Mouse (Mus musculus) adrenal gland, adult 10 weeks (tissue): Measurements from ENCODE around the gene Snrpa. TPM values are rescaled to one million over a fixed set of nuclear protein-coding genes. Genes with fewer than 3 reads are reported as not detected.

Source experiments
- polyA plus RNA-seq: library from polyadenylated mRNA; stranded (reverse); fragments of 350-450 nt; fragmentation: Illumina TruSeq; extraction: RNeasy Lipid Tissue Mini Kit (QIAGEN cat#74804); gene quantifications from one replicate; pipeline ENCODE4 v1.2.3, GENCODE M21; 2014; ENCODE audit warnings: low read depth, low replicate concordance

Gene Snrpa
- 7.7 TPM for polyA plus RNA-seq

DNA sequence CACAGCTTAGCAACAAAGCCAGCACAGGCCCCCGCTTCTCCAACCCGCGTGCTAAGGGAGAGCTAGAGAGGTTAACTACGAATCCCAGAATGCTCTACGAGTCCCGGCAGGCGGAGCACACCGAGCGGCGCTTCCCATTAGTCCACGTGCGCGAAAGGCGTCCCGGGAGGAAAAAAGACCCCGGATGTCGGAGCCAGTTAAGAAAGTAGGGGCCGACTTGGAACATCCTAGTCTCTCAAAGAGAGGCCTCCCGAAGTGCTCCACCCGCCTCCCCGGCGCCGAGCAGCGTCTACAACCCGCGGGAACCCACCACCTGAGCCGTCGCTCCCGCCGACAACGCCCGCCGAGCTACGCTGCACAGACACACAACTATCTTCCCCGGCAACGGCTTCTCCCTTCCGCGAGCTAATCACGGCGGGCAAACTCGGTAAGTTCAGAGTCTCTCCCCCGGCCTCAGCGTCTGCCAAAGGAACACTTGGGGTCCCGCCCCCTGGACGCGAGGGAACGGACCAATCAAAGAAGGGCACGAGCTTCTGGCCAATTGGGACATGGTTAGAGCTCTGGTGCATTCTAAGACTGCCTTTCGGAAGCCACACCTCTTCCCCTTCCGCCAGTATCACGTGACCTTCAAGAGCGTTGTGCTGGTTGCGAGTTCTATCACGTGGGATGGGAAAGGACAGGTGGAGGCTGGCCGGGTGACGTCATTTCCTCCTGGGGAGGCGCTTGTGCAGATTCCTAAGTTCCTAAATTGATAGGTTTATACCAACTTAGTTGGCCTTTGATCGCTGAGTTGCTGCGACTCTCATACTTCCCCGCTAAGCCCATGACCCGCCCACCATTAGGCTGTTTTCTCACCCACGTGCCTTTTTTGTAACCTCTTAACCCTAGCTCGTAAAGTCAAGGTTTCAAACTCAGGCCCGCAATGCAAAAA lies at the start of gene Snrpa, which contains the start of gene BC024978:
TSS of gene Snrpa (minus strand) at position 591 of the 931 bp plus-strand sequence.
TSS of gene BC024978 (plus strand) at position 101 of the 931 bp plus-strand sequence.

DNA sequence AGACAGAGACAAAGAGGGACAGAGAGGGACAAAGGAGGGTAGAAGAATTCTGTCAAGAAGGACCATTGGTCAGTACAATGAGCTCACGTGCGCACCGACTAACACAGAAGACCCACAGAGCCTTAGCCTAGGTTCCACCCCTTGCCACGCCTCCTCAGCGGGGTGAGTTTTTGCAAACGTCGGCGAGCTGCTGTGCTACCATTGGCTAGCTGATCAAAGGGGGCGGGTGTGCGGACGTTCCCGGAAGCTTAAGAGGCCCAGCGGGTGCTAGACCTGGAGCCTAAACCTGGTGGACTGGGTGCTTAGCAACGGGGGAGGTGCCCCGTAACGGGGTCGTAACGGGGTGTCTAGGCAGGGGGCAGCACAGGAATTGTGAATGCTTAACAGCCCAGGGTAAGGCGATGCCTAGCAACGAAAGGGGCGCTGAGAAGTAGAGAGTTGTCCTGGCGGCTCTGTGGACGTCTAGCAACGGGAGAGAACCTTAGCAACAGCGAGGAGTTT lies 36.8 kb upstream of the Snrpa start, which contains the start of gene Coq8b:
TSS of gene Coq8b (plus strand) at position 243 of the 501 bp plus-strand sequence.

DNA sequence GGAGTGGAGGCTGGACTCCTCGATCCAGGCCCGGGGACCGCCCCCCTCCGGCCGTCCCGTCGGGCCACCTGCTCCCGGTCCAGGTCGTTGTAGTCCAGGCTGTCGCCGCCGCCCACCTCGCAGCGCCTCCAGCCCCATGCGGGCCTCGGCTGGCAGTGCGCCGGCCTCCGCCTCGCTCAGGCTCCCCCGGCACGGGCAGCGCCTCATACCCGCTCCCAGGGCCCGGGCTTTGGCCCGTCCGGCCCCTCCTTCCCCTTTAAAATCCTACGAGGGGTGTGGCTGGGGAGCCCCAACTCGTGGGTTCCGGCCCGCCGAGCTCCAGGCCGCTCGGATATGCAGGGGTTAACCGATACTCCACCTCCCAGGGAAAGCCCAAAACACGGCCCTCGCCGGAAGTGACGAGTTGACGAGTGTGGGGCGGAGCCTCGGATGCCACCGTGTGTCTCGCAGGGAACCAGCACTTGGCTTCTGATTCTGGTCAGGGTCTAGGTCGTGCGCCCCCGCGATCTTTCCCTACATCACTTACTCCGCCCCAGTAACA lies 32.3 kb upstream of the Snrpa start, which contains the start of gene Itpkc:
TSS of gene Itpkc (minus strand) at position 381 of the 541 bp plus-strand sequence.

DNA sequence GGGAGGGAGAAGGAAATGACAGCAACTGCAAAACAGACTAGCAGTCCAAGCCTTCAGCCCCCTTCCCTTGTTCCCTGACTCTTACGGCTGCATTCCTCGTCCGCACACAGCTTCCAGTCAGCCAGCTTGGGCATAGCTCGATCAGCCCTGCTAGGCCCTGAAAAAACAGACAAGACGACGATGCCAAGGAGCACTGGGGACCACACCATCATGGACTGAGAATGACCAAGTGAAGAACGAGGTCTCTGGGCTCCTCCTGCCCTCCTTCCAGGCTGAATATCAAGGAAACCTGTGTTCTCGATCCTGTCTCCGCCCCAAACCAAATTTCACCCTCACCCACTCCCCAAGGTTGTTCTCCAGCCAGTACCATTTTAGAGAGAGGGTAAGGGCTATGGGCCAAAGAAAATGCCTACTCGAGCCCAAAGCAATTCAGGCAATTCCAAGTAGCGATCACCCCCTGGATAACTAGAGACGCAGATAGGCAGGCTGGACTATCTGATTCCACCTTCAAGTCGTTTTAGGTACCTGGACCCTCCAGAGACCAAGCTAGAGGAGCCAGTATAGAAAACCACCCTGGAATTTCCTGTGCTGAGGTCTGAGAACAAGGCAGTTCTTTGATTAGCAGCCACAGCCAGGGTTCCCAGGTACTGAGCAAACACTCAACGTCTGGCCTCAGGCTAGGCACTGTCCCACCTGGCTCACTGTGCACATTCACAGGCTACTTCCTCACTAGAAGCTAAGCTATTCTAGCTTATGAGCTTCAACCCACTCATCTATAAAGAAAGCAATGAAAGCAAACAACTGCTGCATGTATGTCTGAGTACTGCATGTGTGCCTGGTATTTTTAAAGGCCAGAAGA lies 15.0 kb downstream of the Snrpa start, which contains the start of the genes Gm21983 and Mia:
TSS of gene Gm21983 (minus strand) at position 250 of the 859 bp plus-strand sequence.
TSS of gene Mia (minus strand) at position 321 of the 859 bp plus-strand sequence.

DNA sequence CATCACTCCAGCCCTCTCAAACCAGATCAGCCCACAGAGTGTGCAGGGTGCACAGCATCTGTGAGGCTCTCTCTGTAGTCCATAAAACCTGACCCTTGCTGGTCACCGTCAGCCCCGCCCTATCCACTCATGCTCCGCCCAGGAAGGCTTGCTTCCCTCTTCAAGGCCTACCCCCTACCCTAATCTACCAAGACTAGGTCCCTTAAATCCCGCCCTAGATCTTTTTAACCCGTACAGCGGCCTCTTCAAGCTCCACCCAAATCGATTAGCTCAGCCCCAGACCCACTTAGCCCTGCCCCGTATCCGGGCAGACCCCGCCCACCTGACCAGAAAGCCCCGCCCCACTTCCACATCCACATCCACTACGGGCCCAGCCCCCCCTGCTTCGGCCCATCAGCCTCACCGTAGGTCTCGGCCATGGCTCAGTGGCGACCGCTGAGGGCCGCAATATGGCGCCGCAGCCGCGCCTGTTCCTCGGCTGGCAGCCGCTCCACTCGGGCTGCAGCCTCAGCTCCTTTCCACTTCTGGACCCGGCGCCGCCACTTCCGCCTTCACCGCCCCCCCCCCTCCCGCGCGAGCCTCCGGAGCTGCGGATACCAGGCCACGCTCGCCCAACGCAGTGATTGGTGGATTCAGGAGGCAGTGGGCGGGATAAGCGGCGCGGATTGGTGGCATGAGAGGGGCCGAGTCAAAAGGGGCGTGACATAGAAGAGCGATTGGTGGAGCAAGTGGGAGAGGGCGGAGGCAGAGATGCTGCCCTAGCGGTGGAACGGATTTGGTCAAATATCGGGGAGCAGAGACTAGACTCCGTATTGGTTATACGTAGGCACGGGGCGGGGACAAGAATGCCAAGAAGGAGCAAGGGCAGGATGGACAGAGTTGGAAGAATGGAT lies 17.5 kb downstream of the Snrpa start, which contains the start of gene Rab4b:
TSS of gene Rab4b (minus strand) at position 573 of the 893 bp plus-strand sequence.

DNA sequence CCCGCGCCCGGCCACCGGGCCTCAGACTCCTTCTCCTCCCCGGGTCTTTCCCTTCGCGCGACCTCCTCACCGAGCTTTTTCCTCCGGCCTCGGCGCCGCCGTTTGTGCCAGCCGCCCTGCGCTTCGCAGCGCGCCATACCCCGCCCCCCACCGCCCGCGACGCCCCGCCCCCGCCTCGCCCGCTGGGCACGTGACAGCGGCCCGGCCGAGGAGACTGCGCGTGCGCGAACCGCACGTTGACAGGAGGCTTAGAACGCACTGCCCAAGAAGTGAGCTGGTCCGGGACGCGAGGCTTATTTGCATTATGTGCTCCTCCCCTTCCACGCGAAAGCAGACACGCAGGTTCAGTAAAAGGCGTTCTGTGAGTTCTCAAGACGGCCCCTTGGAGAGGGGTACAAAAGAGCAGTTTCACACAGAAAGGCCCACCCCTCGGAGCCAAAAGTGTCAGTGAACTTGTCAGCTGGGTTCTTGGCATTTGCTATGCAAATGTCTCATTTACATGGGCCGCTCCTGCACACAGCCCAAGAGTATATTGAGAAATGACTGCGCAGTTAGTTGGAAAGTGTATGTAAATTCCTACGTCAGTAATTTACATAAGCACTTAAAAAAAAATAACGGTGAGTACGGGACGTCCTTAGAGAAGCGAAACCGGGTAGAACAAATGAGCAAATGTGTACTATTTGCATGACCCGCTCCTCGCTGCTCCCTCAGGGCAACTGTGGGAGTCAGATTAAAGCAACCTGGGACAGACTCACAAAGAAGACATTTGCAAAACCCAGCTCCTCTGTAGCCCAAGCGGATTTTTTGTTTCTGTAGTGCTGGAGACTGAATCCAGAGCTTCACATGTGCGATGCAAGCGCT lies 29.2 kb downstream of the Snrpa start, which contains the start of gene Egln2:
TSS of gene Egln2 (minus strand) at position 189 of the 861 bp plus-strand sequence.

DNA sequence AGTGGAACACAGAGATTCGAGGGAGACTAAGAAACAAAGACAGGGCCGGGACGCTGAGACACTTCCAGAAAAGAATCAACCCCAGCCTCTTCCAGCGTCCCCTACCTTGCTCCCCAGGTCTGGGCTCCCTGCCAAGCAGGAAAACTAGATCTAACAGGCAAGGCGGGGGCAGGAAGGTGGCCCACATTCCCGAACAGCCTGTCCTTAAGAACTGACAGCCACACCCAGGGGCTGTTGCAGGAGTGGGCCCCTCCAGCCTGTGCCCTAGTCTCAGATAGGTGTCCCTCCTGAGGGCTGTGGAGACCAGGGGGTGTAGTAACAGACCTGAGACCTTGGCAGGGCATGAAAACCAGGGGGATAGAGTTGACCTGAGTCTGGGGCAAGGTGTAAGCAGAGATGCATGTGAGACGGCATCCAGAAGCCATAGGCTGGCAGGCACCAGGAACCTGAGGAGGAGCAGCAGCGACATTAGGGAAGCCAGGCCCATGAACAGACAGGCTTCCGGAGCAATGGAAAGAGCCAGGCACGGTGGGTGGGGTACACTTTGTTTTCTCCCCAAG lies 42.8 kb downstream of the Snrpa start, which contains the start of gene Cyp2t4:
TSS of gene Cyp2t4 (plus strand) at position 510 of the 560 bp plus-strand sequence.

Other genes with a start within 250 kb of the Snrpa start
- gene Cyp2a12, start 167.2 kb downstream of the Snrpa start, polyA plus RNA-seq = not detected
- 70.2 TPM for gene Cyp2f2, start 76.4 kb downstream of the Snrpa start, polyA plus RNA-seq
- not detected for gene Cyp2t4, start 42.6 kb downstream of the Snrpa start, polyA plus RNA-seq
- gene Egln2, start 29.5 kb downstream of the Snrpa start, polyA plus RNA-seq = 6.1 TPM
- 2.9 TPM for gene Rab4b, start 17.4 kb downstream of the Snrpa start, polyA plus RNA-seq
- gene Gm21983, start 15.2 kb downstream of the Snrpa start, polyA plus RNA-seq = not detected
- gene Mia, start 15.1 kb downstream of the Snrpa start, polyA plus RNA-seq = not detected
- gene BC024978, start 490 bp downstream of the Snrpa start, polyA plus RNA-seq = 15.8 TPM
- 0.58 TPM for gene Itpkc, start 32.4 kb upstream of the Snrpa start, polyA plus RNA-seq
- 1.8 TPM for gene Coq8b, start 36.8 kb upstream of the Snrpa start, polyA plus RNA-seq
- gene Numbl, start 62.2 kb upstream of the Snrpa start, polyA plus RNA-seq = 0.35 TPM
- 1.6 TPM for gene Ltbp4, start 141.4 kb upstream of the Snrpa start, polyA plus RNA-seq
- gene Shkbp1, start 159.7 kb upstream of the Snrpa start, polyA plus RNA-seq = 0.99 TPM
- gene Gm20479, start 161.1 kb upstream of the Snrpa start, polyA plus RNA-seq = not detected